Mouse (Mus musculus) midbrain, embryonic 12.5 days (tissue): Measurements from ENCODE around the gene Adsl. TPM values are rescaled to one million over a fixed set of nuclear protein-coding genes. Genes with fewer than 3 reads are reported as not detected.
"Not testable (repeated sequence)": the region's sequence is repeated elsewhere in the genome, so short reads cannot be mapped to it uniquely, and the experiment has no call there.

ENCODE experiments used
- ATAC-seq: fragments of 200-750 bp; cut with Nextera tagmentation; 2 replicates; pipeline ENCODE4 v1.8.0; 2017; ENCODE audit warnings: low read depth, moderate TSS enrichment, moderate library complexity; ENCODE audit not compliant: low FRiP score
- H3K27ac ChIP-seq: fragments of 300-500 bp; sonication (generic); replicated peaks from 2 replicates; pipeline ENCODE4 v1.5.1; 2016; ENCODE audit warnings: mild to moderate bottlenecking
- H3K27me3 ChIP-seq: fragments of 300-500 bp; sonication (generic); 2 replicates; pipeline ENCODE4 v1.6.1; 2016; ENCODE audit warnings: mild to moderate bottlenecking
- H3K36me3 ChIP-seq: fragments of 300-500 bp; sonication (generic); 2 replicates; pipeline ENCODE4 v1.6.1; 2016
- H3K4me1 ChIP-seq: fragments of 300-500 bp; sonication (generic); 2 replicates; pipeline ENCODE4 v1.6.1; 2016
- H3K4me2 ChIP-seq: fragments of 300-500 bp; sonication (generic); replicated peaks from 2 replicates; pipeline ENCODE4 v1.6.1; 2016; ENCODE audit warnings: mild to moderate bottlenecking, moderate library complexity
- H3K4me3 ChIP-seq: fragments of 300-500 bp; sonication (generic); 2 replicates; pipeline ENCODE4 v1.5.1; 2016; ENCODE audit warnings: mild to moderate bottlenecking
- H3K9ac ChIP-seq: fragments of 300-500 bp; sonication (generic); replicated peaks from 2 replicates; pipeline ENCODE4 v1.6.1; 2016; ENCODE audit warnings: mild to moderate bottlenecking, moderate library complexity
- H3K9me3 ChIP-seq: fragments of 300-500 bp; sonication (generic); 2 replicates; pipeline ENCODE4 v1.6.1; 2016; ENCODE audit warnings: mild to moderate bottlenecking
- WGBS: fragments of 180-500 bp; shearing (Covaris S2); methylation state at CpG from one replicate; pipeline ENCODE4 v1.1.7; 2016; 5-methylcytosine and 5-hydroxymethylcytosine counted together
- polyA plus RNA-seq: library from polyadenylated mRNA; unstranded; fragments of >200 nt; fragmentation: Nextera tagmentation; extraction: Ambion mirVana; gene quantifications from 2 replicates; pipeline ENCODE4 v1.2.1, GENCODE M21; 2016

Gene Adsl
- polyA plus RNA-seq, 1 experiment from 2014 or later, result 153 TPM

DNA sequence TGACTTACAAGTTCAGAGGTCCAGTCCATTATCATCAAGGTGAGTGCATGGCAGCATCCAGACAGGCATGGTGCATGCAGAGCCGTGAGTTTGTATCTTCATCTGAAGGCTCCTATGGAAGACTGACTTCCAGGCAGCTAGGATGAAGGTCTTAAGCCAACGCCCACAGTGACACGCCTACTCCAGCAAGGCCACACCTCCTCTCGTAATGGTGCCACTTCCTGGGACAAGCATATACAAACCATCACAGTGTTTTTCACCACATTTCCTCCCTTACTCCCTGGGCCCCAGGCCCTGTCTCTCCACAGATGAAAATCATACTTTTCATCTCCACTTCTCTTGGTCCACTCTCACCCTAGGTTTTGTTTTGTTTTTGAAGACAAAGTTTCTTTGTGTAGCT is 26.5 kb upstream of the Adsl start:
- H3K9ac ChIP-seq, result no peak overlapping the region

DNA sequence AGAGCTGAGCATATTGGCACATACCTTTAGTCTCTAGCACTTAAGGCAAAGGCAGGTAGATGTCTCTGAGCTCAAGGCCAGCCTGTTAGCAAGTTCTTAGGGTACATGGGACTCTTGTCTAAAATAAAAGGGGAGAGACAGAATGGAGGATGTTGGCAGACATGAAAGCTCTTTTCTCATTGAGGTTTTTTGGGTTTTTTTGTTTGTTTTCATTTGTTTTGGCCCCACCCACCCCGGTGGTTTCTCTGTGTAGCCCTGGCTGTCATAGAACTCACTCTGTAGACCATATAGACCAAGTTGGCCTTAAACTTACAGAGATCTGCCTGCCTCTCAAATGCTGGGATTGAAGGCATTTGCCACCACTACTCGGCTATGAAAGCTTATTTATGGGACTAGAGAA is 24.1 kb upstream of the Adsl start:
- ATAC-seq, result no peak
- no peak overlapping the region for H3K4me3 ChIP-seq
- no peaks in the 10 kb centered on the region for H3K9me3 ChIP-seq
- H3K4me2 ChIP-seq, result no peak overlapping the region
- peaks cover 87% of the 10 kb centered on the region for H3K36me3 ChIP-seq
- no peaks in the 10 kb centered on the region for H3K27me3 ChIP-seq
- no peak overlapping the region for H3K27ac ChIP-seq
- no peaks in the 10 kb centered on the region for H3K4me1 ChIP-seq
- no peak overlapping the region for H3K9ac ChIP-seq
- 94% methylated on average over 2 of the region's 2 CpGs for WGBS

More for the DNA sequence above, 26.5 kb upstream of the Adsl start:
- Histone ChIP-seq H3K36me3 (peaks cover 88% of the 10 kb centered on the region), H3K9me3 (no peaks in the 10 kb centered on the region), H3K4me1 (no peaks in the 10 kb centered on the region), H3K4me2 (no peak overlapping the region), H3K4me3 (no peak overlapping the region), H3K27me3 (no peaks in the 10 kb centered on the region), H3K27ac (no peak overlapping the region)
- 80% methylated on average over 4 of the region's 4 CpGs for WGBS
- no peak for ATAC-seq

DNA sequence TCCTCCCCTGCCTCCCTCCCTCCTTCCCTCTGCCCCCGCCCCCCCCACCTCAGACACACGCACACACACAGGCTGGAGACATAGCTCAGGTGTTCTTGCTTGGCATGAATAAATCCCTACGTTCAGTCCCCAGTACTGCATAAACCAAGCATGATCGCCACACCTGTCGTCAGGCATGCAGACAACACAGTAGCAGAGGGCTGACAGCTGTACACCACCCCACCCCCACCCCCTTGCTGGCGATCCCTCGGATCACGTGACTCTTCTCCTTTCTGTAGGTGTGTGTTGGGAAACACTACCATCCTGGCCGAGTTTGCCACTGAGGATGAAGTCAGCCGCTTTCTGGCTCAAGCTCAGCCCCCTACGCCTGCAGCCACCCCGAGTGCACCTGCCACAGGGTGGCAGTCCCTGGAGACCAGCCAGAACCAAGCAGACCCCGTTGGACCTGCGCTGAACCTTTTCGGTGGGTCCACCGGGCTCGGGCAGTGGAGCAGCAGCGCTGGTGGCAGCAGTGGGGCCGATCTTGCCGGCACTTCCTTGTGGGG is 19.4 kb upstream of the Adsl start:
- no peaks in the 10 kb centered on the region for H3K9me3 ChIP-seq
- 0 out of 2 replicates have a peak, but pooled peaks cover 2% of the 10 kb centered on the region for H3K4me1 ChIP-seq
- H3K9ac ChIP-seq, result no peak overlapping the region
- no peak overlapping the region for H3K4me2 ChIP-seq
- H3K27ac ChIP-seq, result no peak overlapping the region
- WGBS, result 87% methylated on average over 20 of the region's 20 CpGs
- H3K27me3 ChIP-seq, result no peaks in the 10 kb centered on the region
- ATAC-seq, result no peak
- H3K4me3 ChIP-seq, result no peak overlapping the region
- peaks cover 72% of the 10 kb centered on the region for H3K36me3 ChIP-seq

DNA sequence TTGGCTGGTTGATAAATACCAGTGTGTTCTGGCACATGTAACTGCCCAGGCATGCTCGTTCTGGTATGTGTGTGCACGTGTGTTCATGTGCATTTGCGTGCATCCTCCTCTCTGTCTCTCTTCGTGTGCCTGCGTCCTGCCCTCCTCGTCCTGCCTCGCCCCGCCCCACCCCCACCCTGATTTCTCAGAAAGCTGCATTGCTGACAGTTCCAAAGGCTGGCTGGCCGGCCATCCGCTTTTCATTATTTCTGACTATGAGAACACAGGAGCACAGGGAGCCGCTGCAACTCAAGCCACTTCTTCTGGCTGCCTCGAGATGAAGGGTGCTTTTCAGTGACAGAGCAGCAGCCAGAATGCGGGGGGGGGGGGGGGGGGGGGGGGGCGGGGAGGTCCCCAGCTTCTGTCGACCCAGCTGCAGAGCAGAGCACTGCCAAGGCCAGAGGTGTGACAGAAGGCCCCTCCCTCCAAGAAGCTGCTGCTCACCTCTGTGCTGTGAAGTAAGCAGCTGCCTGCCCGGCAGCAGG is 18.2 kb upstream of the Adsl start:
- no peak for ATAC-seq
- Histone ChIP-seq H3K4me1 (0 out of 2 replicates have a peak, but pooled peaks cover 2% of the 10 kb centered on the region), H3K4me2 (no peak overlapping the region), H3K27me3 (no peaks in the 10 kb centered on the region), H3K9me3 (no peaks in the 10 kb centered on the region), H3K36me3 (peaks cover 66% of the 10 kb centered on the region), H3K9ac (no peak overlapping the region), H3K4me3 (no peak overlapping the region), H3K27ac (no peak overlapping the region; the same call in 1 of the 2 replicates)
- WGBS, result 23% methylated on average over 13 of the region's 16 CpGs

DNA sequence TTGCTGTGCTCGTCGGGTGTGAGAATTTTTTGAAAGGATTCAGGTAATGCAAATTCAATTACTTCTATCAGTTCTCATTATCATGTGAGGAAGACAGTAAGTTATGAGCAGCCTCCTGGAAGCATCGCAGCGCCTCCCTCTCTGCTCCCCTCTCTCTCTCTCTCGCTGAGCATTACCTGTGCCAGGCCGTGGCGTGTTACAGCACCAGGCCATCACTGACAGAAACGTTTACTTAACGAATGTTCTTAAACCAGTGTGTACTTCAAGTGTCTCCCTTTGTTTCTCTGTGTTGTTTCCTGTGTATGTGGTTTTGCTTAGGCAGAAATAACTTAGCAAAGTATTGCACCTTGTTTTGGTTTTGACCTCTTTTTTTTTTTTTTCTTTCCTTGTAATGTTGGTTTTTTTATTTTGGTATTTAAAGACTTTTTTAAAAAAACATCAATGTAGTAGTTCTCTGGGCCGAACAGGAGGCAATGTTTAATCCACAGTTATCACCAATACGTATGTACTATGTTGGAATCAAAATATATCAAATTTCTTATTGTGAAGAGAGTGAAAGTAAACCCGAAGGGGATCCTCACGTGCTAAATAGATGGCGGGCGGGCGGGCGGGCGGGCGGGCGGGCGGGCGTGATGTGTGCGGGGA is 17.5 kb upstream of the Adsl start:
- not testable (repeated sequence) for H3K9me3 ChIP-seq, H3K4me2 ChIP-seq, H3K4me1 ChIP-seq, H3K27me3 ChIP-seq, H3K4me3 ChIP-seq, H3K27ac ChIP-seq, H3K9ac ChIP-seq, ATAC-seq
- WGBS, result 91% methylated on average over 23 of the region's 23 CpGs
- peaks cover 62% of the 10 kb centered on the region for H3K36me3 ChIP-seq

DNA sequence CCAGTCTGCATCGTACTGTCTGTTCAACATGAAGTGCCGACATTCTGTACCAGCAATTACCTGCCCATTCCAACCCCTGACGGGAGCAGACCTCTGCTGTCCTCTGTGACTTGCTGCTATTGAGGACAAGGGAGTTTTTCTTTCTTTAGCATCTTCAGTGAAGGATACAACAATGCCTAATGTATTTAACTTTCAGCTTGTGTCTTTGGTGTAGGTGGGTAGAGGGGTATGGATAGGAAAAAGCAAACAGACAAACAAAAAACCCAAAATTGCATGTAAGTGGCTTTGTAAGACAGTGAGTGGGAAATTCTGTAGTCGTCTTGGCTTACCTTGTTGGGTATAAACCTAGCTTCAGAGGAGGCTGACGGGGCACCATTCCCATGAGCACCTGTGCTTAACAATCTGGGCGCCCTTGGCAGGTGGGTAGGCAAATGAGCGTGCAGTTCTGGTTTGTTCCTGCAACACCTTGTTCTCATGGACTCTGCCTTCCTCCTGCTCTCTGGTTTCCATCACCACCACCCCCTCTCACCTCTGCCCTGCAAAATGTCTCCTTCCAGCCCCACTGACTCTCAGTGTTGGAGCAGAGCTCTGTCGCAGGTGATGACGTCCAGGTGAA is 16.8 kb upstream of the Adsl start:
- 0 out of 2 replicates have a peak, but pooled peaks cover 2% of the 10 kb centered on the region for H3K4me1 ChIP-seq
- ATAC-seq, result no peak
- H3K36me3 ChIP-seq, result peaks cover 56% of the 10 kb centered on the region
- WGBS, result 96% methylated on average over 9 of the region's 9 CpGs
- no peak overlapping the region for H3K9ac ChIP-seq
- H3K27me3 ChIP-seq, result no peaks in the 10 kb centered on the region
- H3K27ac ChIP-seq, result no peak overlapping the region
- no peaks in the 10 kb centered on the region for H3K9me3 ChIP-seq
- H3K4me3 ChIP-seq, result no peak overlapping the region
- no peak overlapping the region for H3K4me2 ChIP-seq

DNA sequence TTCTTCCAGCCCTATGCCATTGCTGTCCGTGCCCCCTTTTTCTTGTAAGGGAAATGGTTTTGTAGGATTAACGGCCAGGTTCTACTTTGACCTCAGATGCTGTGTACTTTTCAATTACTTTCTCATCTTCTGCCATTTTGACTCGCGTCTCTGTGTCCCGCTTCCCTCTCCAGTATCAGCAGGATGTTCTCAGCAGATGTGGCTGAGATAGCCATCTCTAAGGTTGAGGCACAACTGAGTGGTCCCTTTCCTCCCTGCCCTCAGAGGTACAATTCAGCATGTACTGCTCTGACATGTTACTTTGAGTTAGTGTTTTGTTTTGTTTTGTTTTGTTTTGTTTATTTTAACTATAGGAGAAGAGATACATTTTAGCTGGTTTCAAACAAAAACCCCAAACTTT is 13.4 kb upstream of the Adsl start:
- no peak overlapping the region for H3K4me3 ChIP-seq
- no peak overlapping the region for H3K27ac ChIP-seq
- no peaks in the 10 kb centered on the region for H3K9me3 ChIP-seq
- H3K36me3 ChIP-seq, result peaks cover 32% of the 10 kb centered on the region
- H3K27me3 ChIP-seq, result no peaks in the 10 kb centered on the region
- no peak overlapping the region for H3K9ac ChIP-seq
- H3K4me1 ChIP-seq, result 0 out of 2 replicates have a peak, but pooled peaks cover 2% of the 10 kb centered on the region
- H3K4me2 ChIP-seq, result no peak overlapping the region
- ATAC-seq, result no peak
- WGBS, result 94% methylated on average over 5 of the region's 5 CpGs

DNA sequence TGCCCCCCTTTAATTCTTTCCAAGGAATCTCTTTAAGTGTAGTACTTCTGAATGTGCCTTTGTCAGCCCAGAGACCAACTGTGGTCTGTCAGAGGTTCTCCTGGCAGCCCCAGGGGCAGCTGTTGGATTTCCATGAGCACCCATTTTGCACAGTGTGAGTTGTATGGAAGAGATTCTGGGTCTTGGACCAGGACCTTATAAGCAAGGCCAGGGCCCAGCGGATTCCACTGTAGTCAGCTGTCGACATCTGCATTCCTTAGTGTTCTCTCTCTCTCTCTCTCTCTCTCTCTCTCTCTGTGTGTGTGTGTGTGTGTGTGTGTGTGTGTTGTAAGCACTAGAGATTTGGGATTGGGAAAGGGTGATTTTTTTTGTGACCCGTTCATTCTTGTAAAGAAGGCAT is 11.6 kb upstream of the Adsl start:
- H3K27ac ChIP-seq, result no peak overlapping the region
- H3K4me1 ChIP-seq, result no peaks in the 10 kb centered on the region
- peaks cover 22% of the 10 kb centered on the region for H3K36me3 ChIP-seq
- H3K4me2 ChIP-seq, result no peak overlapping the region
- no peak overlapping the region for H3K9ac ChIP-seq
- WGBS, result 64% methylated on average over 3 of the region's 3 CpGs
- H3K9me3 ChIP-seq, result no peaks in the 10 kb centered on the region
- ATAC-seq, result no peak
- H3K27me3 ChIP-seq, result no peaks in the 10 kb centered on the region
- H3K4me3 ChIP-seq, result no peak overlapping the region

DNA sequence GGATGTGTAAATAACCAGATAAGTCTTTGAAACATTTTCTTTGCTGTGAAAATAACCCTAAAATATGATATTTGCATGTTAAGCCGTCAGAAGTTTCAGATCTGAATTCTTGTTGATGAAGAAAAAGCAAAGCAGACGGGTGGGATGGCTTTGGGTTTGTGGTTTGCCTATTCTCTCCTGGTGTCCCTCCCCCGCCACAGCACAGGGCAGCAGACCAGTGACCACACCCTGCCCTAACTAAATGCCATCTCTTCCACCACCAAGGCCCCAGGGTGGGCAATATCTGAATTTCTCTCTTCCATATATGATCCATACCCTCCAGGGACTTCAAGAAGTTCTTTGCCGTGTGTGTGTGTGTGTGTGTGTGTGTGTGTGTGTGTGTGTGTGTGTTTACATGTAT is 9.7 kb upstream of the Adsl start:
- H3K4me3 ChIP-seq, result no peak overlapping the region
- no peak overlapping the region for H3K4me2 ChIP-seq
- 74% methylated on average over 4 of the region's 4 CpGs for WGBS
- ATAC-seq, result no peak
- no peaks in the 10 kb centered on the region for H3K27me3 ChIP-seq
- H3K4me1 ChIP-seq, result no peaks in the 10 kb centered on the region
- no peak overlapping the region for H3K9ac ChIP-seq
- no peaks in the 10 kb centered on the region for H3K9me3 ChIP-seq
- no peak overlapping the region for H3K27ac ChIP-seq
- H3K36me3 ChIP-seq, result peaks cover 18% of the 10 kb centered on the region

DNA sequence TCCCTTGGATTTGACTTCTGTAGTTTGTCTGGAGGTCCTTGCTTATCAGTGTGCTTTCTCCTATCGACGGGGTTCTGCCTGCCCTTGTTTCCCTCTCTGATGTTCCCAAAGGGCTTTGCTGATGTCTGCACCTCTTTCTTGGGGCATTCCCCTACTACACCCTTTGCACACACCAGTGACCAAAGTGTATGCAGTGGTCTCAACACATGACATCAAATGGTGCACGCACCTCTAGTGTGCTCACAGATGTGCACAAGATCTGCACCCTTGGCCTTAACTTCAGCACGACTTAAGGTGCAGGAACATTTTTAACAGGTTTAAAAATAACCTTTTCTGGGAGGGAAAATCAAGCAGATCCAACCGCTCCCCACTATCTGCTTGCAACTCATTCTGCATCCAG is 8.9 kb upstream of the Adsl start:
- Histone ChIP-seq H3K4me3 (no peak overlapping the region), H3K9me3 (no peaks in the 10 kb centered on the region), H3K4me2 (no peak overlapping the region), H3K9ac (no peak overlapping the region), H3K4me1 (no peaks in the 10 kb centered on the region), H3K27me3 (no peaks in the 10 kb centered on the region), H3K36me3 (peaks cover 12% of the 10 kb centered on the region; the same call in 1 of the 2 replicates), H3K27ac (no peak overlapping the region)
- ATAC-seq, result no peak
- WGBS, result 62% methylated on average over 5 of the region's 5 CpGs

DNA sequence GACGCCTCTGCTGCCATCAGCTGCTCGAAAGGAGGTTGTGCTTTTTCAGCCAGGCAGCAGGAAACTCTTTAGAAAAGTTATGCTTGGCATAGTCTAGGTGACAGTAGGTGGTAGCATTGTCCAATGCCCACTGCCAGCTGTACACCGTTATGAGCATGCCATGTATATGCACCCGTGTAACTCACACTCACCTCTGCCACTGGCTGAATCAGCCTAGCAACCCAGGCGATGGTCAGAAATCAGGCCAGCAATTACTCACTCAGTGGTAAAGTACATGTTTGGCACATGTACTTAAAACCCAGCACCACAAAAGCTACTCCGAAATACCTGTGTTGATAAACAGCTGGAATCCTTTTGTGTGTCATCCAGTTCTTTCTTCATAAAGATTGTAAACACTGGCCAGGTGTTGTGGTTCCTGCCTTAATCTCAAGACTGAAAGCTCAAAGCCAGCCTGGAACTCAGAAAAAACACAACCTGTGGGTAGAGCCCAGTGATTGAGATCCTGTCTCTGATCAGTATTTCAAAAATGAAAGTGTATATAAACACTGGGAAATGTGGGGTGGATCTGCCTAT is 6.7 kb upstream of the Adsl start:
- 87% methylated on average over 6 of the region's 6 CpGs for WGBS
- H3K4me2 ChIP-seq, result no peak overlapping the region
- ATAC-seq, result no peak
- no peak overlapping the region for H3K9ac ChIP-seq
- peaks cover 9% of the 10 kb centered on the region; the same call in 1 of the 2 replicates for H3K36me3 ChIP-seq
- no peak overlapping the region for H3K4me3 ChIP-seq
- no peak overlapping the region for H3K27ac ChIP-seq
- no peaks in the 10 kb centered on the region for H3K4me1 ChIP-seq
- H3K27me3 ChIP-seq, result no peaks in the 10 kb centered on the region
- H3K9me3 ChIP-seq, result no peaks in the 10 kb centered on the region

DNA sequence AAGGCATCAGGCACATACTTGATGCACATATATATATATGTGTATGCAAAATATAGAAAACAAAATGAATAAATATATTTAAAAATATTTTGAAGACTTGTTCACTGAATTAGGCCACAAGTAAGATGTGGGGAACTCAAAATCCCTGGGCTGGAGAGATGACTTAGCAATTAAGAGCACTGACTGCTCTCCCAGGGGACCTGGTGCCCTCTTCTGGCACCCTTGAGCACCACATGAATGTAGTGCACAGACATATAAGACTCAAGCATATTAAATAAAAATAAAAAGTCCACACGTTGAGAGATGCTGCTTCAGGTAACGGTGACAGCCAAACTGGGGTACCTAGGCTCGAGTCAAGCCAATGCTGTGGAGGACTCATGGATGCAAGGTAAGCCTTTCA is 2.4 kb upstream of the Adsl start:
- ATAC-seq, result no peak
- Histone ChIP-seq H3K4me1 (peaks cover 15% of the 10 kb centered on the region), H3K9ac (no peak overlapping the region), H3K36me3 (0 out of 2 replicates have a peak, but pooled peaks cover 7% of the 10 kb centered on the region), H3K9me3 (no peaks in the 10 kb centered on the region), H3K4me3 (no peak overlapping the region), H3K4me2 (no peak overlapping the region), H3K27ac (no peak overlapping the region), H3K27me3 (no peaks in the 10 kb centered on the region)
- WGBS, result 64% methylated on average over 3 of the region's 3 CpGs
